Mouse (Mus musculus) layer of hippocampus, adult 18-20 months (tissue): ENCODE data around the gene Nfic. TPM values are rescaled to one million over a fixed set of nuclear protein-coding genes. Genes with fewer than 3 reads are reported as not detected.

Experiments
- microRNA-seq, 2 experiments: library from miRNA; unstranded; fragments of <30 nt; microRNA quantifications; one replicate each; pipeline ENCODE4 v1.2.0; 2021
- total RNA-seq, 2 experiments: library from RNA; stranded (reverse); gene quantifications; 2 replicates each; pipeline ENCODE4 v1.2.3; 2021

The Nfic gene
- total RNA-seq, 2 experiments from 2014 or later, result 54.2 to 54.7 TPM

Small RNA genes lying within 50 kb of the gene (microRNA-seq; reads per million reads assigned to microRNA genes)
- gene Gm25595 (0 reads per million in 2 experiments), gene Mir1191b (0 reads per million in 2 experiments), gene Mir6913 (1.7 to 2.5 reads per million in 2 experiments)

Other genes starting within 250 kb of the Nfic start
- 100 to 1,000 TPM; 150 to 155 TPM for gene Atcay, start 224.8 kb downstream of the Nfic start, total RNA-seq
- 10 to 100 TPM; 57.6 to 63.6 TPM for gene Zfr2, start 222.5 kb downstream of the Nfic start, total RNA-seq
- gene Matk, start 202.7 kb downstream of the Nfic start, total RNA-seq, result 100 to 1,000 TPM; 204 to 214 TPM
- 10 to 100 TPM; 36.9 to 40.4 TPM for gene Mrpl54, start 188.7 kb downstream of the Nfic start, total RNA-seq
- gene Apba3, start 188.7 kb downstream of the Nfic start, total RNA-seq, result 10 to 100 TPM; 39.3 to 40.9 TPM
- 1 to 10 TPM in 1 of 2 experiments, under 1 TPM in 1; 0.62 to 1.7 TPM for gene Tjp3, start 164.1 kb downstream of the Nfic start, total RNA-seq
- 100 to 1,000 TPM; 303 to 304 TPM for gene Pip5k1c, start 162.7 kb downstream of the Nfic start, total RNA-seq
- gene Cactin, start 134.5 kb downstream of the Nfic start, total RNA-seq, result 10 to 100 TPM; 31.1 to 31.2 TPM
- 1 to 10 TPM in 1 of 2 experiments, under 1 TPM in 1; 0.74 to 1.0 TPM for gene Tbxa2r, start 126.9 kb downstream of the Nfic start, total RNA-seq
- 1 to 10 TPM; 1.8 TPM for gene Gipc3, start 112.4 kb downstream of the Nfic start, total RNA-seq
- gene Hmg20b, start 105.2 kb downstream of the Nfic start, total RNA-seq, result 10 to 100 TPM; 32.4 to 37.0 TPM
- 10 to 100 TPM; 42.2 to 44.4 TPM for gene Mfsd12, start 98.1 kb downstream of the Nfic start, total RNA-seq
- 1 to 10 TPM; 1.6 to 2.0 TPM for gene 4930404N11Rik, start 89.8 kb downstream of the Nfic start, total RNA-seq
- gene Fzr1, start 77.1 kb downstream of the Nfic start, total RNA-seq, result 10 to 100 TPM; 70.8 to 72.5 TPM
- 10 to 100 TPM; 82.0 to 82.9 TPM for gene Dohh, start 71.2 kb downstream of the Nfic start, total RNA-seq
- 1 to 10 TPM; 4.1 to 4.8 TPM for gene Gm48551, start 71.2 kb downstream of the Nfic start, total RNA-seq
- 1 to 10 TPM; 4.2 to 6.9 TPM for gene Gm48552, start 66.6 kb downstream of the Nfic start, total RNA-seq
- gene Smim24, start 62.6 kb downstream of the Nfic start, total RNA-seq, result 1 to 10 TPM; 1.8 to 2.4 TPM
- 100 to 1,000 TPM; 268 TPM for gene Celf5, start 27.1 kb upstream of the Nfic start, total RNA-seq
- gene Ncln, start 40.8 kb upstream of the Nfic start, total RNA-seq, result 10 to 100 TPM; 77.5 to 87.4 TPM
- under 1 TPM; 0.53 to 0.94 TPM for gene S1pr4, start 44.5 kb upstream of the Nfic start, total RNA-seq
- gene Gna15, start 68.6 kb upstream of the Nfic start, total RNA-seq, result 1 to 10 TPM; 3.9 to 4.4 TPM
- gene Gna11, start 89.6 kb upstream of the Nfic start, total RNA-seq, result 100 to 1,000 TPM; 124 to 126 TPM
- gene Aes, start 103.9 kb upstream of the Nfic start, total RNA-seq, result 100 to 1,000 TPM; 765 to 778 TPM
- 10 to 100 TPM; 31.6 to 31.8 TPM for gene Tle2, start 118.9 kb upstream of the Nfic start, total RNA-seq
- 1 to 10 TPM; 2.6 to 4.1 TPM for gene Tle6, start 145.4 kb upstream of the Nfic start, total RNA-seq
- gene BC025920, start 150.6 kb upstream of the Nfic start, total RNA-seq, result 1 to 10 TPM; 3.6 to 3.8 TPM
- 10 to 100 TPM; 24.8 to 26.7 TPM for gene Sirt6, start 172.2 kb upstream of the Nfic start, total RNA-seq
- 10 to 100 TPM; 36.9 to 37.8 TPM for gene Ankrd24, start 172.9 kb upstream of the Nfic start, total RNA-seq
- gene Gm10778, start 193.4 kb upstream of the Nfic start, total RNA-seq, result 1 to 10 TPM; 3.5 to 3.8 TPM
- gene Zfp433, start 249.2 kb upstream of the Nfic start, total RNA-seq, result 10 to 100 TPM in 1 of 2 experiments, 1 to 10 TPM in 1; 8.9 to 10.9 TPM